8 mouse cellular contexts compared by ENCODE assay signal in genomic region chr8:45628421-45629065, GRCm38 (mm10).
DNase-seq lines count a peak whose midpoint lies in the region; ATAC-seq and TF ChIP-seq lines count a peak whose summit lies in the region.
"Had no signal": no experiment of that assay in that cellular context is flagged by ENCODE, and none has a peak within 500 bp of the region (broad histone marks: within the 10 kb centered on the region; RNA-seq: fewer than 3 reads in every experiment).

No protein-coding gene starts in this region.

- peak overlapping the region; percentile 62 for H3K4me2 ChIP-seq in lung, embryonic 14.5 days
- H3K4me2 ChIP-seq in forebrain, embryonic 14.5 days (ENCODE audit: low read length): peak overlapping the region; percentile 68
- peak overlapping the region; percentile 79 for H3K4me2 ChIP-seq in limb, embryonic 14.5 days (replicated peaks; ENCODE audit: low read depth, low read length, severe bottlenecking)
- H3K4me2 ChIP-seq in stomach, embryonic 15.5 days: peak overlapping the region; percentile 88

- 0 out of 2 replicates have a peak, but pooled peaks cover 3% of the 10 kb centered on the region for H3K27me3 ChIP-seq in lung, embryonic 14.5 days (ENCODE audit: insufficient read depth, low read length)
- H3K27me3 ChIP-seq in forebrain, embryonic 14.5 days (replicated peaks; ENCODE audit: control insufficient read depth, insufficient read depth, low read length): no peaks in the 10 kb centered on the region
- H3K27me3 ChIP-seq in limb, embryonic 14.5 days (ENCODE audit: control insufficient read depth, insufficient read depth, low read length): no peaks in the 10 kb centered on the region
- no peaks in the 10 kb centered on the region for H3K27me3 ChIP-seq in stomach, embryonic 15.5 days (replicated peaks)

- H3K9me3 ChIP-seq in lung, embryonic 14.5 days (ENCODE audit: low read depth, low read length): no peaks in the 10 kb centered on the region
- H3K9me3 ChIP-seq in forebrain, embryonic 14.5 days (replicated peaks; ENCODE audit: control insufficient read depth, low read length): no peaks in the 10 kb centered on the region
- no peaks in the 10 kb centered on the region for H3K9me3 ChIP-seq in limb, embryonic 14.5 days (ENCODE audit: control insufficient read depth, low read length)
- H3K9me3 ChIP-seq in stomach, embryonic 15.5 days: no peaks in the 10 kb centered on the region

- 34% methylated on average over 9 of the region's 9 CpGs for WGBS in lung, embryonic 14.5 days
- WGBS in forebrain, embryonic 14.5 days: 6% methylated on average over 9 of the region's 9 CpGs
- 23% methylated on average over 9 of the region's 9 CpGs for WGBS in limb, embryonic 14.5 days
- WGBS in stomach, embryonic 15.5 days: 24% methylated on average over 9 of the region's 9 CpGs

- peak; percentile 17 for DNase-seq in lung, embryonic 14.5 days
- no peak for DNase-seq in lung, postnatal 25 days (ENCODE audit: low spot score)
- DNase-seq in forebrain, embryonic 14.5 days (ENCODE audit: low spot score): peak; percentile 38
- no peak for DNase-seq in limb, embryonic 14.5 days (ENCODE audit: low spot score)
- no peak for DNase-seq in spleen, adult 12 weeks (ENCODE audit: low spot score)
- DNase-seq in right cerebral cortex, postnatal 25 days: no peak

- peak overlapping the region; percentile 23; the same call in 1 of the 2 replicates for H3K9ac ChIP-seq in lung, embryonic 14.5 days
- peak overlapping the region; percentile 89 for H3K9ac ChIP-seq in forebrain, embryonic 14.5 days (ENCODE audit: low read length)
- peak overlapping the region; percentile 25; the same call in 1 of the 2 replicates for H3K9ac ChIP-seq in limb, embryonic 14.5 days (ENCODE audit: low read depth, low read length, severe bottlenecking)
- H3K9ac ChIP-seq in stomach, embryonic 15.5 days: no peak overlapping the region

- TF ChIP-seq POLR2A in limb, embryonic 14.5 days (IDR thresholded peaks at IDR 0.05; ENCODE audit: borderline replicate concordance, extremely low read depth, insufficient read depth, insufficient read length): no peak

- no peak for TF ChIP-seq CTCF in lung, embryonic 14.5 days (IDR thresholded peaks at IDR 0.05; ENCODE audit: low read depth)

- H3K4me3 ChIP-seq in lung, embryonic 14.5 days (ENCODE audit: low read depth, low read length): peak overlapping the region; percentile 39
- H3K4me3 ChIP-seq in forebrain, embryonic 14.5 days (ENCODE audit: low read depth, low read length): peak overlapping the region; percentile 63
- H3K4me3 ChIP-seq in limb, embryonic 14.5 days (replicated peaks; ENCODE audit: low read length): peak overlapping the region; percentile 55
- H3K4me3 ChIP-seq in stomach, embryonic 15.5 days (replicated peaks): peak overlapping the region; percentile 58
- H3K4me3 ChIP-seq: myocyte had no signal

- H3K36me3 ChIP-seq in lung, embryonic 14.5 days (ENCODE audit: insufficient read depth): no peaks in the 10 kb centered on the region
- no peaks in the 10 kb centered on the region for H3K36me3 ChIP-seq in forebrain, embryonic 14.5 days (ENCODE audit: control insufficient read depth, insufficient read depth, low read length)
- H3K36me3 ChIP-seq in limb, embryonic 14.5 days (ENCODE audit: control insufficient read depth, insufficient read depth, low read length): no peaks in the 10 kb centered on the region
- H3K36me3 ChIP-seq in stomach, embryonic 15.5 days: no peaks in the 10 kb centered on the region

- peak; percentile 54; the same call in 1 of the 2 replicates for ATAC-seq in lung, embryonic 14.5 days (ENCODE audit: insufficient read depth)
- peak; percentile 7; the same call in 1 of the 2 replicates for ATAC-seq in forebrain, embryonic 14.5 days
- no peak for ATAC-seq in limb, embryonic 14.5 days (ENCODE audit: low FRiP score, low read depth)
- peak; percentile 66; the same call in 1 of the 2 replicates for ATAC-seq in stomach, embryonic 15.5 days (ENCODE audit: insufficient read depth, low FRiP score, low read depth)

- H3K4me1 ChIP-seq in lung, embryonic 14.5 days (ENCODE audit: insufficient read depth): no peaks in the 10 kb centered on the region
- H3K4me1 ChIP-seq in forebrain, embryonic 14.5 days (ENCODE audit: control insufficient read depth, insufficient read depth, low read length): peaks cover 14% of the 10 kb centered on the region
- no peaks in the 10 kb centered on the region for H3K4me1 ChIP-seq in limb, embryonic 14.5 days (ENCODE audit: control insufficient read depth, insufficient read depth, low read length)
- H3K4me1 ChIP-seq in stomach, embryonic 15.5 days: no peaks in the 10 kb centered on the region; the same call in 1 of the 2 replicates

- peak overlapping the region; percentile 16; the same call in 1 of the 2 replicates for H3K27ac ChIP-seq in lung, embryonic 14.5 days (ENCODE audit: low read depth)
- peak overlapping the region; percentile 98 for H3K27ac ChIP-seq in forebrain, embryonic 14.5 days (ENCODE audit: low read depth, low read length)
- peak overlapping the region; percentile 82; the same call in 1 of the 2 replicates for H3K27ac ChIP-seq in limb, embryonic 14.5 days (replicated peaks; ENCODE audit: low read depth, low read length)
- H3K27ac ChIP-seq in stomach, embryonic 15.5 days: peak overlapping the region; percentile 88; the same call in 1 of the 2 replicates

Comparison
In these comparisons a context has a peak if more than half of its experiments do, and no peak if none do; other contexts are left out.
1. DNase-seq: peak in lung, embryonic 14.5 days (single experiment) and forebrain, embryonic 14.5 days (single experiment); none in lung, postnatal 25 days (single experiment), limb, embryonic 14.5 days (single experiment), spleen, adult 12 weeks (single experiment) and right cerebral cortex, postnatal 25 days (single experiment).
2. H3K27ac ChIP-seq: peak in every context shown above with its lines; median percentile 98 in forebrain, embryonic 14.5 days; 88 in stomach, embryonic 15.5 days; 82 in limb, embryonic 14.5 days; 16 in lung, embryonic 14.5 days.
3. Peak in every context shown above with its lines, with median percentiles within 50 percentile points of each other: H3K4me2 ChIP-seq and H3K4me3 ChIP-seq.